10 mouse cellular contexts compared by ENCODE assay signal in genomic region chr8:122314899-122315496, GRCm38 (mm10). TPM values are rescaled to one million over a fixed set of nuclear protein-coding genes. Genes with fewer than 3 reads are reported as not detected.
A peak's percentile ranks its signal among the peaks of the same experiment; 100 is the strongest.
DNase-seq lines count a peak whose midpoint lies in the region; ATAC-seq lines count a peak whose summit lies in the region.
"Had no signal": no experiment of that assay in that cellular context is flagged by ENCODE, and none has a peak within 500 bp of the region (broad histone marks: within the 10 kb centered on the region; RNA-seq: fewer than 3 reads in every experiment).

No protein-coding gene starts in this region.

- H3K4me3 ChIP-seq in heart, embryonic 11.5 days (ENCODE audit: low read depth, low read length): no peak overlapping the region
- H3K4me3 ChIP-seq in macrophage (ENCODE audit: inconsistent target): no peak overlapping the region
- H3K4me3 ChIP-seq in hindbrain, embryonic 12.5 days: no peak overlapping the region
- H3K4me3 ChIP-seq: left cerebral cortex, adult 2 months had no signal

- peaks cover 99% of the 10 kb centered on the region for H3K4me1 ChIP-seq in heart, embryonic 11.5 days (ENCODE audit: control insufficient read depth, insufficient read depth, low read length)
- peaks cover 30% of the 10 kb centered on the region for H3K4me1 ChIP-seq in hindbrain, embryonic 12.5 days

- H3K36me3 ChIP-seq in heart, embryonic 11.5 days (ENCODE audit: control insufficient read depth, insufficient read depth, low read length): no peaks in the 10 kb centered on the region; the same call in 1 of the 2 replicates
- H3K36me3 ChIP-seq in macrophage (ENCODE audit: inconsistent target): no peaks in the 10 kb centered on the region
- H3K36me3 ChIP-seq in hindbrain, embryonic 12.5 days: no peaks in the 10 kb centered on the region

- 45% methylated on average over 13 of the region's 13 CpGs for WGBS in heart, embryonic 11.5 days (ENCODE audit: insufficient replicate concordance)
- 10% methylated on average over 13 of the region's 13 CpGs for WGBS in macrophage (ENCODE audit: missing documents)
- 50% methylated on average over 13 of the region's 13 CpGs for WGBS in hindbrain, embryonic 12.5 days

- H3K4me2 ChIP-seq in heart, embryonic 11.5 days: no peak overlapping the region; the same call in 1 of the 2 replicates
- no peak overlapping the region for H3K4me2 ChIP-seq in hindbrain, embryonic 12.5 days (replicated peaks)

- H3K9me3 ChIP-seq in heart, embryonic 11.5 days (replicated peaks; ENCODE audit: control insufficient read depth, low read length): no peaks in the 10 kb centered on the region
- H3K9me3 ChIP-seq in hindbrain, embryonic 12.5 days (replicated peaks): no peaks in the 10 kb centered on the region

- no peaks in the 10 kb centered on the region for H3K27me3 ChIP-seq in heart, embryonic 11.5 days (ENCODE audit: control insufficient read depth, insufficient read depth, low read length)
- H3K27me3 ChIP-seq in hindbrain, embryonic 12.5 days: peaks cover 4% of the 10 kb centered on the region

- DNase-seq in adrenal gland, adult 2 months: peak; percentile 63
- no peak for DNase-seq in adrenal gland, adult 8-10 months
- DNase-seq in kidney, postnatal 10 days: peak; percentile 76
- DNase-seq in thymus, postnatal 14 days: no peak
- DNase-seq in cerebellum, adult 9-10 months: no peak
- DNase-seq: right cerebral cortex, adult 18-20 months had no signal

- H3K9ac ChIP-seq in heart, embryonic 11.5 days (ENCODE audit: low read depth, low read length): no peak overlapping the region
- H3K9ac ChIP-seq in hindbrain, embryonic 12.5 days: no peak overlapping the region

- H3K79me2 ChIP-seq in macrophage (ENCODE audit: inconsistent target): no peaks in the 10 kb centered on the region

- no peak for ATAC-seq in heart, embryonic 11.5 days (replicated peaks; ENCODE audit: insufficient number of reproducible peaks, low FRiP score, low TSS enrichment)
- ATAC-seq in hindbrain, embryonic 12.5 days (ENCODE audit: low FRiP score): no peak

- peak overlapping the region; percentile 66 for H3K27ac ChIP-seq in heart, embryonic 11.5 days (ENCODE audit: low read depth, low read length)
- peak overlapping the region; percentile 69 for H3K27ac ChIP-seq in macrophage
- no peak overlapping the region for H3K27ac ChIP-seq in hindbrain, embryonic 12.5 days
- H3K27ac ChIP-seq: left cerebral cortex, adult 2 months had no signal

RNA-seq across cellular contexts. Expression of gene Zfpm1, which starts 33.1 kb away (rescaled TPM):
- total RNA-seq in adrenal gland, adult 2 months (2021): 10 to 100 TPM; 16.0 to 24.2 TPM
- polyA plus RNA-seq in adrenal gland, adult 2 months (2012; rRNA removed): 37.4 and 60.4 TPM in 2 replicates
- 10 to 100 TPM; 17.3 to 35.3 (median 28.0) TPM for total RNA-seq in adrenal gland, adult 8-10 months (2022)
- polyA plus RNA-seq in heart, embryonic 11.5 days (2014; fragmentation: Nextera tagmentation; extraction: Ambion mirVana): 6.9 and 7.9 TPM in 2 replicates
- 1 to 10 TPM in 24 of 26 experiments, under 1 TPM in 1, not detected in 1; 0.81 to 6.1 (median 2.1) TPM for total RNA-seq in macrophage (2018; cell fraction: chromatin; rRNA removed)
- 1 to 10 TPM; 1.3 to 3.4 (median 2.5) TPM for total RNA-seq in macrophage (2018; cell fraction: cytosol; rRNA removed)
- total RNA-seq in macrophage (2018; cell fraction: nucleus; rRNA removed): 1 to 10 TPM in 25 of 26 experiments, under 1 TPM in 1; 0.32 to 10.0 (median 2.8) TPM
- polyA plus RNA-seq in macrophage (2018): 2.0 to 3.6 TPM (median 2.3 TPM) in 3 replicates
- polyA plus RNA-seq in hindbrain, embryonic 12.5 days (2016; fragmentation: Nextera tagmentation; extraction: Ambion mirVana): 2.5 and 3.3 TPM in 2 replicates

RNA-seq across cellular contexts. Expression of gene Trhr2, which starts 45.5 kb away (rescaled TPM):
- total RNA-seq in adrenal gland, adult 2 months (2021): not detected
- polyA plus RNA-seq in adrenal gland, adult 2 months (2012; rRNA removed): not detected in 2 replicates
- total RNA-seq in adrenal gland, adult 8-10 months (2022): not detected
- polyA plus RNA-seq in heart, embryonic 11.5 days (2014; fragmentation: Nextera tagmentation; extraction: Ambion mirVana): not detected in 2 replicates
- not detected for total RNA-seq in macrophage (2018; cell fraction: chromatin; rRNA removed)
- total RNA-seq in macrophage (2018; cell fraction: cytosol; rRNA removed): not detected
- not detected for total RNA-seq in macrophage (2018; cell fraction: nucleus; rRNA removed)
- polyA plus RNA-seq in macrophage (2018): not detected in 3 replicates
- not detected in 2 replicates for polyA plus RNA-seq in hindbrain, embryonic 12.5 days (2016; fragmentation: Nextera tagmentation; extraction: Ambion mirVana)

Comparison
In these comparisons a context has a peak if more than half of its experiments do, and no peak if none do; other contexts are left out.
1. DNase-seq: peak in adrenal gland, adult 2 months (single experiment) and kidney, postnatal 10 days (single experiment); none in adrenal gland, adult 8-10 months (single experiment), thymus, postnatal 14 days (single experiment) and cerebellum, adult 9-10 months (single experiment).